Mouse (Mus musculus): ENCODE data around the gene Ccnb1ip1. TPM values are rescaled to one million over a fixed set of nuclear protein-coding genes. Genes with fewer than 3 reads are reported as not detected.
A peak's percentile ranks its signal among the peaks of the same experiment; 100 is the strongest.

The Ccnb1ip1 gene
- not detected in 2 replicates for polyA plus RNA-seq (2012; ENCODE audit: insufficient read depth, insufficient read length, low replicate concordance, missing spikeins)

GRCm38 (mm10) chr14:50807487-50808072, at the start of gene Ccnb1ip1, which contains the start of gene Parp2:
Gene Ccnb1ip1 (minus strand): TSS chr14:50807732.
Gene Parp2 (plus strand): TSS chr14:50807841.
- TF ChIP-seq POLR2A (IDR thresholded peaks at IDR 0.05; ENCODE audit: insufficient read depth, low read depth, low read length) (peak; percentile 65; the same call in 1 of the 2 replicates), CTCF (IDR thresholded peaks at IDR 0.05; ENCODE audit: insufficient read depth, low read depth, low read length) (no peak)
- Histone ChIP-seq H3K27ac (ENCODE audit: insufficient read depth, low read depth, low read length) (peak within 1 kb of the TSS; percentile 78), H3K4me1 (ENCODE audit: control insufficient read depth, insufficient read depth, low read length) (peaks cover 3% of the 10 kb centered on the region; the same call in 1 of the 2 replicates), H3K4me3 (ENCODE audit: insufficient read depth, low read depth, low read length) (peak within 1 kb of the TSS; percentile 75)
- WGBS, result under 1% methylated on average over 42 of the region's 42 CpGs

- no peak overlapping the region for H3K4me3 ChIP-seq (ENCODE audit: insufficient read depth, low read depth, low read length)
- no peaks in the 10 kb centered on the region for H3K4me1 ChIP-seq (ENCODE audit: control insufficient read depth, insufficient read depth, low read length)
- no peak overlapping the region for H3K27ac ChIP-seq (ENCODE audit: insufficient read depth, low read depth, low read length)
- TF ChIP-seq POLR2A (IDR thresholded peaks at IDR 0.05; ENCODE audit: insufficient read depth, low read depth, low read length) (no peak), CTCF (IDR thresholded peaks at IDR 0.05; ENCODE audit: insufficient read depth, low read depth, low read length) (no peak)
- WGBS, result 84% methylated on average over 5 of the region's 5 CpGs
These were observed 48.3 kb upstream of the Ccnb1ip1 start for GRCm38 (mm10) chr14:50855788-50856187.

GRCm38 (mm10) chr14:50837236-50837635, 29.7 kb upstream of the Ccnb1ip1 start:
- H3K4me3 ChIP-seq (ENCODE audit: insufficient read depth, low read depth, low read length), result no peak overlapping the region
- 70% methylated on average over 6 of the region's 6 CpGs for WGBS
- no peaks in the 10 kb centered on the region for H3K4me1 ChIP-seq (ENCODE audit: control insufficient read depth, insufficient read depth, low read length)
- H3K27ac ChIP-seq (ENCODE audit: insufficient read depth, low read depth, low read length), result no peak overlapping the region
- TF ChIP-seq CTCF (IDR thresholded peaks at IDR 0.05; ENCODE audit: insufficient read depth, low read depth, low read length) (no peak), POLR2A (IDR thresholded peaks at IDR 0.05; ENCODE audit: insufficient read depth, low read depth, low read length) (no peak)

DNA sequence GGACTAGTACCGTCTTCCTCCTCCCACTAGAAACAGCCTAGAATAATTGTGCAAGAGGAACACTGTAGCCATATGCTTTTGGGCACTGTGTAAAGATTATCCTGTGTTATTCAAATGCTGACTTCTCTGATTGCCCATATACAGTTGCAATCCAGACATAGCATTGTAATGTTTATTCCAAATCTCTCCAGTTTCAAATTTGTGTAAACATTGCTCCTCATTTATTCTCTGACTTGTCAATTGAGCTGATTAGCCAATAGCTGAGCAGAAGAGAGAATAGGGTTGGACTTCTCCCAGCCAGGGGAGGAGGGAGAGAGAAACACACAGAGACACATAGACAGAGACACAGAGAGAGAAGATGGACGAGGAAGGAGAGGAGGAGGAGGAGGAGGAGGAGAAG, 26.9 kb upstream of the Ccnb1ip1 start:
- Histone ChIP-seq H3K27ac (ENCODE audit: insufficient read depth, low read depth, low read length) (no peak overlapping the region), H3K4me1 (ENCODE audit: control insufficient read depth, insufficient read depth, low read length) (no peaks in the 10 kb centered on the region), H3K4me3 (ENCODE audit: insufficient read depth, low read depth, low read length) (no peak overlapping the region)
- WGBS, result 42% methylated on average over 2 of the region's 2 CpGs
- no peak for TF ChIP-seq POLR2A (IDR thresholded peaks at IDR 0.05; ENCODE audit: insufficient read depth, low read depth, low read length)
- TF ChIP-seq CTCF (IDR thresholded peaks at IDR 0.05; ENCODE audit: insufficient read depth, low read depth, low read length), result no peak

DNA sequence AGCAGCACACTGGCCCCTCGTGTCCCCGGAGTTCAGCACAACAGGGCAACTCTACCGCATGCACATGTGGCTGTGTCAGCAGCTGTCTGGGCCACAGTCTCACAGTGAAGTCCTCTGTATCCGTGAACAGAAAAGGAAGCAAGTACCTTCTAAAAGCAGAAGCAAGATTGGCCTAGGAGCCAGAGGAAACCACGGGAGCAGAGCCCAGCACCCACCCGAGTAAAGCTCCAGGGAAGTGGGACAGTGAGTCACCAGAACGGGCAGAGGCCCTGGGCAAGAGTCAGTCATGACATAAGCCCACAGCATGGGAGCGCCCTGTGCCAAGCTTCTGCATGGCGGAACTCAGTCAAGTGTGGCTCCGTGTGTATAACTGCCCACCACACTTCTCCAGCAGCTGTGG, 26.4 kb upstream of the Ccnb1ip1 start:
- H3K27ac ChIP-seq (ENCODE audit: insufficient read depth, low read depth, low read length), result no peak overlapping the region
- no peaks in the 10 kb centered on the region for H3K4me1 ChIP-seq (ENCODE audit: control insufficient read depth, insufficient read depth, low read length)
- TF ChIP-seq POLR2A (IDR thresholded peaks at IDR 0.05; ENCODE audit: insufficient read depth, low read depth, low read length) (no peak), CTCF (IDR thresholded peaks at IDR 0.05; ENCODE audit: insufficient read depth, low read depth, low read length) (no peak)
- H3K4me3 ChIP-seq (ENCODE audit: insufficient read depth, low read depth, low read length), result no peak overlapping the region
- 69% methylated on average over 10 of the region's 10 CpGs for WGBS

GRCm38 (mm10) chr14:50829878-50830277, 22.3 kb upstream of the Ccnb1ip1 start:
- Histone ChIP-seq H3K27ac (ENCODE audit: insufficient read depth, low read depth, low read length) (no peak overlapping the region), H3K4me1 (ENCODE audit: control insufficient read depth, insufficient read depth, low read length) (no peaks in the 10 kb centered on the region), H3K4me3 (ENCODE audit: insufficient read depth, low read depth, low read length) (no peak overlapping the region)
- 78% methylated on average over 3 of the region's 3 CpGs for WGBS
- no peak for TF ChIP-seq CTCF (IDR thresholded peaks at IDR 0.05; ENCODE audit: insufficient read depth, low read depth, low read length)
- TF ChIP-seq POLR2A (IDR thresholded peaks at IDR 0.05; ENCODE audit: insufficient read depth, low read depth, low read length), result no peak

DNA sequence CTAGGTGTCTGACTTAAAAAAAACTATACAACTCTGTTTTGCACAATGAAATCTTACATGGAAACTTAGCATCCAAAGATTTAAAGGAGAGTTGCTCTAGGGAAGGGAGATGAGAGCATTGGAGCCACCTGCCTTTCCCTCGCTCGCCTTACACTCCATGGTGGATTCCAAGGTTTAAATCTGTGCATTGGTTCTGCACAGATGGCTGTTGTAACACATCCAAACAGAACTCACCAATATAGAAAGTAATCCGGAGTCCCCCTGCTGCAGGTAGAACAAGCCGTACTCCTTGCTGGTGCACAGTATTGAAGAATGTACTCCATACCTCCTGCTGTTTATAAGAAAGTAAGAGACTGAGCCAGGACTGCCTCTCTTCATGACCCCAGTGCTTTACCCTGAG, 19.0 kb upstream of the Ccnb1ip1 start:
- Histone ChIP-seq H3K4me3 (ENCODE audit: insufficient read depth, low read depth, low read length) (no peak overlapping the region), H3K27ac (ENCODE audit: insufficient read depth, low read depth, low read length) (no peak overlapping the region), H3K4me1 (ENCODE audit: control insufficient read depth, insufficient read depth, low read length) (no peaks in the 10 kb centered on the region)
- TF ChIP-seq CTCF (IDR thresholded peaks at IDR 0.05; ENCODE audit: insufficient read depth, low read depth, low read length) (no peak), POLR2A (IDR thresholded peaks at IDR 0.05; ENCODE audit: insufficient read depth, low read depth, low read length) (no peak)
- 90% methylated on average over 4 of the region's 4 CpGs for WGBS

GRCm38 (mm10) chr14:50824219-50824618, 16.7 kb upstream of the Ccnb1ip1 start:
- H3K4me3 ChIP-seq (ENCODE audit: insufficient read depth, low read depth, low read length), result no peak overlapping the region
- TF ChIP-seq CTCF (IDR thresholded peaks at IDR 0.05; ENCODE audit: insufficient read depth, low read depth, low read length) (no peak), POLR2A (IDR thresholded peaks at IDR 0.05; ENCODE audit: insufficient read depth, low read depth, low read length) (no peak)
- no peaks in the 10 kb centered on the region for H3K4me1 ChIP-seq (ENCODE audit: control insufficient read depth, insufficient read depth, low read length)
- no peak overlapping the region for H3K27ac ChIP-seq (ENCODE audit: insufficient read depth, low read depth, low read length)
- WGBS, result 90% methylated on average over 9 of the region's 9 CpGs

DNA sequence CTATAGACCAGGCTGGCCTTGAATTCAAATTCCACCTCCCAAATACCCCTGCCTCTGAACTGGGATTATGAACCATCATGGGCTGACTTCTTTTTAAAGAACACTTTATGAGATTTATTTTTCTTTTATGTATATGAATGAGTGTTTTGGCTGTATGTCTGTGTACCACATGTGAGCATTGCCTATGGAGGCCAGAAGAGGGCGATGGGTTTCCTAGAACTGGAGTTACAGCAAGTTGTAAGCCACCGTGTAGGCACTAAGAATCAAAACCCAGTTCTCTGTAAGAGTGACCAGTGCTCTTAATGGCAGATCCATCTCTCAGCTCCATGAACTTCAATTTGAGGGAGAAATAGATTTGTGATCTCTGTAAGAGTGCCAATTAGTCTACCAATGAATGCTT, 15.7 kb upstream of the Ccnb1ip1 start:
- no peak for TF ChIP-seq POLR2A (IDR thresholded peaks at IDR 0.05; ENCODE audit: insufficient read depth, low read depth, low read length)
- TF ChIP-seq CTCF (IDR thresholded peaks at IDR 0.05; ENCODE audit: insufficient read depth, low read depth, low read length), result no peak
- no peak overlapping the region for H3K27ac ChIP-seq (ENCODE audit: insufficient read depth, low read depth, low read length)
- H3K4me1 ChIP-seq (ENCODE audit: control insufficient read depth, insufficient read depth, low read length), result no peaks in the 10 kb centered on the region
- H3K4me3 ChIP-seq (ENCODE audit: insufficient read depth, low read depth, low read length), result no peak overlapping the region
- 81% methylated on average over 2 of the region's 2 CpGs for WGBS
